Mouse (Mus musculus): ENCODE data around the gene Gpr137.

- TF ChIP-seq CTCF (IDR thresholded peaks at IDR 0.05; ENCODE audit: low read depth) = no peak
- TF ChIP-seq EP300 (IDR thresholded peaks at IDR 0.05; ENCODE audit: low read depth) = no peak
Observed at GRCm38 (mm10) chr19:6933436-6934194, 8.7 kb downstream of the Gpr137 start.

Measured in liver, embryonic 14.5 days (tissue).